Mouse (Mus musculus) limb, embryonic 13.5 days (tissue): Measurements from ENCODE around the gene Dlgap4. TPM values are rescaled to one million over a fixed set of nuclear protein-coding genes. Genes with fewer than 3 reads are reported as not detected.

Source experiments
- ATAC-seq: fragments of 200-750 bp; cut with Nextera tagmentation; 2 replicates; pipeline ENCODE4 v1.8.0; 2017; ENCODE audit warnings: low read depth, moderate number of reproducible peaks, moderate TSS enrichment; ENCODE audit not compliant: low FRiP score
- H3K27ac ChIP-seq: fragments of 300-500 bp; sonication (generic); 2 replicates; pipeline ENCODE4 v1.5.1; 2015; ENCODE audit warnings: inconsistent platforms, mild to moderate bottlenecking, moderate library complexity
- H3K27me3 ChIP-seq: fragments of 300-500 bp; sonication (generic); 2 replicates; pipeline ENCODE4 v1.6.1; 2015; ENCODE audit warnings: mild to moderate bottlenecking, inconsistent platforms
- H3K36me3 ChIP-seq: fragments of 300-500 bp; sonication (generic); 2 replicates; pipeline ENCODE4 v1.6.1; 2015; ENCODE audit warnings: inconsistent platforms, mild to moderate bottlenecking, moderate library complexity
- H3K4me1 ChIP-seq: fragments of 300-500 bp; sonication (generic); 2 replicates; pipeline ENCODE4 v1.6.1; 2015; ENCODE audit warnings: inconsistent platforms
- H3K4me2 ChIP-seq: fragments of 300-500 bp; sonication (generic); replicated peaks from 2 replicates; pipeline ENCODE4 v1.6.1; 2015; ENCODE audit warnings: inconsistent platforms, mild to moderate bottlenecking, moderate library complexity
- H3K4me3 ChIP-seq: fragments of 300-500 bp; sonication (generic); 2 replicates; pipeline ENCODE4 v1.5.1; 2015; ENCODE audit warnings: moderate library complexity, mild to moderate bottlenecking, inconsistent platforms
- H3K9ac ChIP-seq: fragments of 300-500 bp; sonication (generic); 2 replicates; pipeline ENCODE4 v1.6.1; 2015; ENCODE audit warnings: mild to moderate bottlenecking, inconsistent platforms
- H3K9me3 ChIP-seq: fragments of 300-500 bp; sonication (generic); 2 replicates; pipeline ENCODE4 v1.6.1; 2016; ENCODE audit warnings: inconsistent platforms
- WGBS: fragments of 180-500 bp; shearing (Covaris S2); methylation state at CpG from one replicate; pipeline ENCODE4 v1.1.7; 2015; 5-methylcytosine and 5-hydroxymethylcytosine counted together
- polyA plus RNA-seq: library from polyadenylated mRNA; unstranded; fragments of >200 nt; fragmentation: Nextera tagmentation; extraction: Ambion mirVana; gene quantifications from 2 replicates; pipeline ENCODE4 v1.2.1, GENCODE M21; 2015

The Dlgap4 gene
- polyA plus RNA-seq, 1 experiment from 2014 or later = 101 TPM

- WGBS = 93% methylated on average over 8 of the region's 8 CpGs
- ATAC-seq = no peak
- Histone ChIP-seq H3K27me3 (no peaks in the 10 kb centered on the region), H3K9ac (no peak overlapping the region), H3K4me1 (no peaks in the 10 kb centered on the region), H3K4me2 (no peak overlapping the region), H3K9me3 (no peaks in the 10 kb centered on the region), H3K36me3 (peaks cover 95% of the 10 kb centered on the region), H3K27ac (no peak overlapping the region), H3K4me3 (no peak overlapping the region)
Measured at GRCm38 (mm10) chr2:156749687-156750086, 136.2 kb downstream of the Dlgap4 start.

DNA sequence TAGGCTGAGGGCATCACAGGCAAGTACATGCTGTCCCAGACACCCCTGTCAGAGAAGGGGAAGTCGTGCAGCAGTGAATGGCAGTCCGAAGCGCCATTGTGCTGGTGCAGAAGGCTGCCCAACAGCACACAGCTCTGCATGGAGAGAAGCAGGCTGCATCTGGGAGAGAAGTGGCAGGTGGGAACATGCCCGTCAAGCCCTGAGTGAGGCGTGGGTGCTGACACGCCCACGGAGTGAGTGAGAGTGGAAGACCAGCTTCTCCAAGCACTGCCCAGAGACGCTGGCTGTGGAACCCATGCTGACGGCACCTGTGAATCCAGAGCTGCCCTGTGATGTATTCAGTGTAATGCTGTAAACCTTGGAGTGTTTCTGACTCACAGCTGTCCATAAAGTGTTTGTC lies 143.4 kb downstream of the Dlgap4 start:
- H3K4me2 ChIP-seq = no peak overlapping the region
- no peak overlapping the region for H3K27ac ChIP-seq
- H3K9ac ChIP-seq = no peak overlapping the region
- peaks cover 10% of the 10 kb centered on the region for H3K9me3 ChIP-seq
- no peak overlapping the region for H3K4me3 ChIP-seq
- peaks cover 93% of the 10 kb centered on the region for H3K36me3 ChIP-seq
- H3K27me3 ChIP-seq = no peaks in the 10 kb centered on the region
- WGBS = 94% methylated on average over 9 of the region's 9 CpGs
- H3K4me1 ChIP-seq = no peaks in the 10 kb centered on the region
- no peak for ATAC-seq

GRCm38 (mm10) chr2:156760843-156761505 lies 147.5 kb downstream of the Dlgap4 start:
- H3K4me1 ChIP-seq = peaks cover 15% of the 10 kb centered on the region
- ATAC-seq = no peak
- H3K27me3 ChIP-seq = no peaks in the 10 kb centered on the region
- WGBS = 92% methylated on average over 5 of the region's 5 CpGs
- no peak overlapping the region for H3K27ac ChIP-seq
- no peak overlapping the region for H3K4me2 ChIP-seq
- no peak overlapping the region for H3K4me3 ChIP-seq
- H3K9ac ChIP-seq = no peak overlapping the region
- peaks cover 10% of the 10 kb centered on the region for H3K9me3 ChIP-seq
- H3K36me3 ChIP-seq = peaks cover 84% of the 10 kb centered on the region

DNA sequence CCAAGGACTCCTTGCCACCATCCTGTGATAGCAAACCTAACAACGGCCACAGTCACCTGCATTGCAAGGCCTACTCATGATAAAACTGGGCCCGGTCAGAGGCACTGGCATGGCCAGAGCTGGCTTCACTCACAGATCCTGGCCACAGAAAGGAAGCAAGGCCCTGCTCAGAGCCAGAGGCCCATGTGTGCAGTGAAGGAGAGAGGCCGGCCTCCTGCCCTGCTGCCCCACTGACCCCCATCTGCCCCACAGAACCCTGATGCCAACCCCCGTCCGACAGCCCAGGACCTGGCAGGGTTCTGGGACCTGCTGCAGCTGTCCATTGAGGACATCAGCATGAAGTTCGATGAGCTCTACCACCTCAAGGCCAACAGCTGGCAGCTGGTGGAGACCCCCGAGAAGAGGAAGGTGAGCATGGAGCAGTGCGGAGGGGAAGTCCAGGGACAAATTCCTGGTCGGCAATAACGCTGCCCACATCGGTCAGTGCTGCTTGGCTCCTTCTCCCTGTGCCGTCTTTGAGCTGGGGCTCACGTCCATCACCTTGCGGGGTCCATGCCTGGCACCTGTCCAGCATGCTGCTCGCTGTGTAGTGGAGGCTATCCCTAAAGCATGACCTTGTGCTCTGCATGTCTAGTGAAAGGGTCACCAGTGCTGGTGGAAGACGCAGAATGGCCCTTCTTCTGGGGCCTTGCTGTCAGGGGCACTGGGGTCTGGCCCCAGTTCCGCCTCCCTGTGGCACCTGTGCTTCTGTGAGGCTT lies 148.2 kb downstream of the Dlgap4 start:
- peaks cover 10% of the 10 kb centered on the region for H3K9me3 ChIP-seq
- peaks cover 77% of the 10 kb centered on the region for H3K36me3 ChIP-seq
- H3K27me3 ChIP-seq = no peaks in the 10 kb centered on the region
- no peak for ATAC-seq
- peaks cover 22% of the 10 kb centered on the region for H3K4me1 ChIP-seq
- no peak overlapping the region for H3K9ac ChIP-seq
- H3K27ac ChIP-seq = no peak overlapping the region
- no peak overlapping the region for H3K4me2 ChIP-seq
- WGBS = 94% methylated on average over 17 of the region's 17 CpGs
- no peak overlapping the region for H3K4me3 ChIP-seq

GRCm38 (mm10) chr2:156762499-156762898 lies 149.0 kb downstream of the Dlgap4 start:
- H3K36me3 ChIP-seq = peaks cover 69% of the 10 kb centered on the region
- H3K4me2 ChIP-seq = no peak overlapping the region
- whole genome bisulfite sequencing = 80% methylated on average over 21 of the region's 21 CpGs
- no peak overlapping the region for H3K9ac ChIP-seq
- no peak for ATAC-seq
- peaks cover 8% of the 10 kb centered on the region for H3K9me3 ChIP-seq
- H3K27me3 ChIP-seq = no peaks in the 10 kb centered on the region
- H3K4me3 ChIP-seq = no peak overlapping the region
- H3K27ac ChIP-seq = no peak overlapping the region
- peaks cover 22% of the 10 kb centered on the region for H3K4me1 ChIP-seq

GRCm38 (mm10) chr2:156763101-156763500 lies 149.6 kb downstream of the Dlgap4 start:
- Histone ChIP-seq H3K4me2 (no peak overlapping the region), H3K27ac (no peak overlapping the region), H3K36me3 (peaks cover 63% of the 10 kb centered on the region), H3K4me1 (peaks cover 22% of the 10 kb centered on the region), H3K9ac (no peak overlapping the region), H3K4me3 (no peak overlapping the region), H3K9me3 (peaks cover 3% of the 10 kb centered on the region), H3K27me3 (no peaks in the 10 kb centered on the region)
- 79% methylated on average over 11 of the region's 11 CpGs for WGBS
- no peak for ATAC-seq

DNA sequence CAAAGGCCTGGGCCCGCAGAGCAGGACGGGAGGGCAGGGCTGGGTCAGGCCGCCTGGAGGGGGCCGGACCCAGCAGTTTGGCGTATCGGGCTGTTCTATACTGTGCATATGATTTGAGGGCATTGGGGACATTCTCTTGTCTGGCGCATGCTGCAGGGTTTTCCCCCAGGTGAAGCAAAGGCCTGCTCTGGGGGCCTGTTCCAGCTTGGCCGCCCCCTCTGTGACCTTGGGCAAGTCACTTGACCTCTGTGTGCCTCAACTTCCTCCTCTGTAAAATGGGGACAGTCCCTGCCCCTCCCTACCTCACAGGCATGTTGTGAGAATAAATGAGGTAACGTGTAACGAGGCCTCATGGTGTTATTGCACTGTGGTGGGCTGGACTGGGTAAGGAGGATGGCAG lies 150.5 kb downstream of the Dlgap4 start:
- H3K27ac ChIP-seq = no peak overlapping the region
- ATAC-seq = no peak

DNA sequence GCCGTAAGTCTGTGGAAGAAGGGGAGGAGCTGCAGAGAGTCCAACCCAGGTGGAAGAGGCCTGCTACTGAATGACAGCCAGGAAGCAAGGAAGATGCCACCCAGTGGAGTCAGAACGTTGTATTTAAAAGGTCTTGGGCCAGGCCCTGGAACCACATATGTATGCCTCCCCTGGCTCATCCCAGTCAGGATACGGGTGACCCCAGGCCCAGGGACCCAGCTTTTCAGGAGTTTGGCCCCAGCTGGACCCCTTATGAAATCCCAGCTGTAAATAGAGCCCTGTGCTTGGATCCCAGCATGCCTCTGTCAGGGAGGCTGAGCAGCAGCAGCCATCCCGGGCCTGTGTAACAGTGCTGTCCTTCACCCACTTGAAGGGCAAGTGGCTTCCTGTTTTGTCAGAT lies 151.2 kb downstream of the Dlgap4 start:
- Histone ChIP-seq H3K27me3 (no peaks in the 10 kb centered on the region), H3K4me1 (peaks cover 22% of the 10 kb centered on the region), H3K4me2 (no peak overlapping the region), H3K27ac (no peak overlapping the region), H3K36me3 (peaks cover 46% of the 10 kb centered on the region), H3K4me3 (no peak overlapping the region), H3K9me3 (no peaks in the 10 kb centered on the region), H3K9ac (no peak overlapping the region)
- no peak for ATAC-seq
- 60% methylated on average over 4 of the region's 4 CpGs for WGBS

More for the DNA sequence above, 150.5 kb downstream of the Dlgap4 start:
- Histone ChIP-seq H3K27me3 (no peaks in the 10 kb centered on the region), H3K9me3 (no peaks in the 10 kb centered on the region), H3K4me1 (peaks cover 22% of the 10 kb centered on the region), H3K4me2 (no peak overlapping the region), H3K4me3 (no peak overlapping the region), H3K36me3 (peaks cover 53% of the 10 kb centered on the region), H3K9ac (no peak overlapping the region)
- 87% methylated on average over 10 of the region's 10 CpGs for WGBS

DNA sequence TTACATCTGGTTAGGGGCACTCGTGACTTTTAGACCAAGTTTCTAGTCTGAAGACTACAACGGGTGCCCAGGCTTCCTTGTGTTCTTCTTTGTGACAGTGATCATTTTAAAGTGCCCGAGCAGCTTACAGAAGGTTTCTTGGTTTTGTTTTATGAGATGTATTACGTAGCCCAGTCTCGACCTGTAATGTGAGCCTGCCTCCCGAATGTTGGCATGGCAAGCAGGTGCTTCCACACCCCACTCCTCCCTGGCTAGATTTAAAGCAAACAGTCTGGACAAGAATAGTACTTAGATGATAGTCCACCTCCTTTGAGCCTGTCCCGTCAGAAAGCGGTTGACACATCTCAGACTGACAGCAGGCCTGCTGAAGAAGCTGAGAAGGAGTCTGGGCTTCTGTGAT lies 152.1 kb downstream of the Dlgap4 start:
- Histone ChIP-seq H3K4me3 (no peak overlapping the region), H3K4me1 (peaks cover 22% of the 10 kb centered on the region), H3K27ac (no peak overlapping the region), H3K9me3 (no peaks in the 10 kb centered on the region), H3K27me3 (no peaks in the 10 kb centered on the region), H3K36me3 (peaks cover 39% of the 10 kb centered on the region), H3K9ac (no peak overlapping the region), H3K4me2 (no peak overlapping the region)
- ATAC-seq = no peak
- WGBS = 56% methylated on average over 8 of the region's 8 CpGs

DNA sequence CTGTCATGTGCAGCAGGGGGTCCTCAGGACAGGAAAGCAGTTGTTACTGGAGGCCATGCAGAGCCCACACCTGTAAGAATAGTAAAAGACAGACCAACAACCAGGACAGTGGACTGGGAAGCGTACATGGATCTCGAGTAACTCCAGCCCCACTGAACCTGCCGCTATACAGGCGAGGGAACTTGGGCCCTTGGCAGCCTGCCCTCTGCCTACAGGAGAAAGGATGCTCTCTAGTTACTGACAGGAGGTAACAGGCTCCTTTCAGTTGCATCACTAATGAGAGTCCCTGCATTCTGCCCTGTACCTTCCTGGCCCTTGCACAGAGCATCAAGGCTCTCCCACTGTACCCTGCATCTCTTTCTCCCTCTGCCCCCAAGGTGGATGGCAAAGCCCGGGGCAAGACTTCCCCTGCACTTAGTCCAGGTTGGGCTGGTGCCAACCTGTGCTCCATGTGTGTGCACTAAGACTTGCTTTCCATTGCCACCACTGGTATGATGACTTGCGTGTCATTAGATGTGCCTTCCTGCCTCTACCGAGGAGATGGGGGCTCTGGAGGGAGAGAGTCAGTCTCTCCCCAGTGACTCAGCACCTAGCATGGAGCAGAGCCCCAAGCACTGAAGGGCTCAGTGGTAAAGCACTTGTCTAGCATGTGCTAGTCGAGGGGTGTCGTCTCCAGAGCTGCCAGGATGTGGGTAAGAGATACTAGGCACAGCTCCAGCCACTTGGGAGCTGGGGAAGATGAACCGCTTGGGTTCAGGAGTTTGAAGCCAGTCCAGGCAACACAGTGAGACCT lies 152.9 kb downstream of the Dlgap4 start:
- WGBS = 76% methylated on average over 10 of the region's 10 CpGs
- Histone ChIP-seq H3K36me3 (peaks cover 30% of the 10 kb centered on the region), H3K27me3 (no peaks in the 10 kb centered on the region), H3K4me2 (no peak overlapping the region), H3K4me1 (peaks cover 22% of the 10 kb centered on the region), H3K9ac (no peak overlapping the region), H3K4me3 (no peak overlapping the region), H3K27ac (no peak overlapping the region; the same call in 1 of the 2 replicates), H3K9me3 (no peaks in the 10 kb centered on the region)
- ATAC-seq = no peak

GRCm38 (mm10) chr2:156767108-156767507 lies 153.6 kb downstream of the Dlgap4 start:
- Histone ChIP-seq H3K4me1 (peaks cover 22% of the 10 kb centered on the region), H3K36me3 (peaks cover 24% of the 10 kb centered on the region), H3K4me2 (no peak overlapping the region), H3K27me3 (no peaks in the 10 kb centered on the region), H3K9me3 (no peaks in the 10 kb centered on the region), H3K27ac (no peak overlapping the region), H3K9ac (no peak overlapping the region), H3K4me3 (no peak overlapping the region)
- no peak for ATAC-seq
- 71% methylated on average over 5 of the region's 5 CpGs for WGBS

GRCm38 (mm10) chr2:156769274-156769673 lies 155.8 kb downstream of the Dlgap4 start:
- H3K27ac ChIP-seq = no peak overlapping the region
- 0 out of 2 replicates have a peak, but pooled peaks cover 2% of the 10 kb centered on the region for H3K36me3 ChIP-seq
- H3K4me2 ChIP-seq = no peak overlapping the region
- no peaks in the 10 kb centered on the region for H3K9me3 ChIP-seq
- no peaks in the 10 kb centered on the region for H3K27me3 ChIP-seq
- ATAC-seq = no peak
- H3K9ac ChIP-seq = no peak overlapping the region
- peaks cover 26% of the 10 kb centered on the region for H3K4me1 ChIP-seq
- H3K4me3 ChIP-seq = no peak overlapping the region
- 79% methylated on average over 12 of the region's 12 CpGs for WGBS
